Mouse (Mus musculus) lung, embryonic 15.5 days (tissue): ENCODE measurements around the gene Tex261. TPM values are rescaled to one million over a fixed set of nuclear protein-coding genes. Genes with fewer than 3 reads are reported as not detected.

Experiments
- ATAC-seq: fragments of 200-750 bp; cut with Nextera tagmentation; 2 replicates; pipeline ENCODE4 v1.8.0; 2017; ENCODE audit warnings: moderate number of reproducible peaks, borderline replicate concordance; ENCODE audit not compliant: low FRiP score, low TSS enrichment; ENCODE audit errors: extremely low read depth
- H3K27ac ChIP-seq: fragments of 300-500 bp; sonication (generic); 2 replicates; pipeline ENCODE4 v1.5.1; 2015; ENCODE audit warnings: moderate library complexity, mild to moderate bottlenecking, inconsistent platforms
- H3K27me3 ChIP-seq: fragments of 300-500 bp; sonication (generic); 2 replicates; pipeline ENCODE4 v1.6.1; 2015; ENCODE audit warnings: inconsistent platforms
- H3K36me3 ChIP-seq: fragments of 300-500 bp; sonication (generic); 2 replicates; pipeline ENCODE4 v1.6.1; 2015; ENCODE audit warnings: inconsistent platforms
- H3K4me1 ChIP-seq: fragments of 300-500 bp; sonication (generic); 2 replicates; pipeline ENCODE4 v1.6.1; 2015; ENCODE audit warnings: inconsistent platforms
- H3K4me2 ChIP-seq: fragments of 300-500 bp; sonication (generic); 2 replicates; pipeline ENCODE4 v1.6.1; 2015; ENCODE audit warnings: inconsistent platforms, mild to moderate bottlenecking, moderate library complexity
- H3K4me3 ChIP-seq: fragments of 300-500 bp; sonication (generic); 2 replicates; pipeline ENCODE4 v1.5.1; 2015; ENCODE audit warnings: mild to moderate bottlenecking, inconsistent platforms
- H3K9ac ChIP-seq: fragments of 300-500 bp; sonication (generic); 2 replicates; pipeline ENCODE4 v1.6.1; 2015; ENCODE audit warnings: inconsistent platforms
- H3K9me3 ChIP-seq: fragments of 300-500 bp; sonication (generic); 2 replicates; pipeline ENCODE4 v1.6.1; 2016; ENCODE audit warnings: inconsistent platforms
- WGBS: fragments of 180-500 bp; shearing (Covaris S2); methylation state at CpG from one replicate; pipeline ENCODE4 v1.1.7; 2015; 5-methylcytosine and 5-hydroxymethylcytosine counted together
- polyA plus RNA-seq: library from polyadenylated mRNA; unstranded; fragments of >200 nt; fragmentation: Nextera tagmentation; extraction: Ambion mirVana; gene quantifications from 2 replicates; pipeline ENCODE4 v1.2.1, GENCODE M21; 2015

The Tex261 gene
- 89.1 and 92.7 TPM in 2 replicates for polyA plus RNA-seq

- peak within 1 kb of the TSS; percentile 80 for H3K27ac ChIP-seq
- H3K4me3 ChIP-seq: peak within 1 kb of the TSS; percentile 77
- peak within 1 kb of the TSS; percentile 75 for H3K4me2 ChIP-seq
- peak within 1 kb of the TSS; percentile 86 for H3K9ac ChIP-seq
- H3K27me3 ChIP-seq: no peaks in the 10 kb centered on the region
- H3K4me1 ChIP-seq: peaks cover 20% of the 10 kb centered on the region
- under 1% methylated on average over 45 of the region's 45 CpGs for WGBS
- H3K9me3 ChIP-seq: no peaks in the 10 kb centered on the region
- peaks cover 15% of the 10 kb centered on the region for H3K36me3 ChIP-seq
- peak; percentile 96 for ATAC-seq
Measured at GRCm38 (mm10) chr6:83775638-83776293, at the start of gene Tex261. Gene Tex261, minus strand, starts transcription at chr6:83775813.

- peaks cover 8% of the 10 kb centered on the region; the same call in 1 of the 2 replicates for H3K4me1 ChIP-seq
- H3K9me3 ChIP-seq: no peaks in the 10 kb centered on the region
- no peak for ATAC-seq
- 28% methylated on average over 2 of the region's 2 CpGs for WGBS
- no peak overlapping the region for H3K9ac ChIP-seq
- no peak overlapping the region for H3K4me2 ChIP-seq
- no peaks in the 10 kb centered on the region for H3K27me3 ChIP-seq
- no peak overlapping the region for H3K27ac ChIP-seq
- no peak overlapping the region for H3K4me3 ChIP-seq
- H3K36me3 ChIP-seq: peaks cover 3% of the 10 kb centered on the region; the same call in 1 of the 2 replicates
Measured at GRCm38 (mm10) chr6:83821856-83822255, 46.2 kb upstream of the Tex261 start.

GRCm38 (mm10) chr6:83820727-83821515, 45.3 kb upstream of the Tex261 start:
- Histone ChIP-seq H3K27ac (no peak overlapping the region), H3K4me3 (no peak overlapping the region), H3K9ac (no peak overlapping the region), H3K27me3 (no peaks in the 10 kb centered on the region), H3K4me2 (no peak overlapping the region), H3K4me1 (peaks cover 8% of the 10 kb centered on the region; the same call in 1 of the 2 replicates), H3K9me3 (no peaks in the 10 kb centered on the region), H3K36me3 (peaks cover 6% of the 10 kb centered on the region)
- ATAC-seq: no peak
- 80% methylated on average over 2 of the region's 2 CpGs for WGBS

GRCm38 (mm10) chr6:83818996-83819395, 43.4 kb upstream of the Tex261 start:
- no peak for ATAC-seq
- Histone ChIP-seq H3K36me3 (peaks cover 7% of the 10 kb centered on the region), H3K4me2 (no peak overlapping the region), H3K27me3 (no peaks in the 10 kb centered on the region), H3K27ac (no peak overlapping the region), H3K9ac (no peak overlapping the region), H3K4me1 (peaks cover 8% of the 10 kb centered on the region; the same call in 1 of the 2 replicates), H3K9me3 (no peaks in the 10 kb centered on the region), H3K4me3 (no peak overlapping the region)
- 73% methylated on average over 1 of the region's 1 CpGs for WGBS

- Histone ChIP-seq H3K36me3 (peaks cover 22% of the 10 kb centered on the region), H3K4me3 (no peak overlapping the region), H3K4me2 (no peak overlapping the region), H3K27me3 (no peaks in the 10 kb centered on the region), H3K9ac (no peak overlapping the region), H3K27ac (no peak overlapping the region), H3K9me3 (no peaks in the 10 kb centered on the region), H3K4me1 (no peaks in the 10 kb centered on the region)
- ATAC-seq: no peak
- WGBS: 90% methylated on average over 3 of the region's 3 CpGs
Measured at GRCm38 (mm10) chr6:83815801-83816200, 40.2 kb upstream of the Tex261 start.

GRCm38 (mm10) chr6:83802846-83803245, 27.2 kb upstream of the Tex261 start:
- 84% methylated on average over 3 of the region's 3 CpGs for WGBS
- Histone ChIP-seq H3K4me1 (0 out of 2 replicates have a peak, but pooled peaks cover under 1% of the 10 kb centered on the region), H3K36me3 (peaks cover 26% of the 10 kb centered on the region), H3K9ac (no peak overlapping the region), H3K4me3 (no peak overlapping the region), H3K27ac (no peak overlapping the region), H3K27me3 (no peaks in the 10 kb centered on the region), H3K9me3 (no peaks in the 10 kb centered on the region), H3K4me2 (no peak overlapping the region)
- no peak for ATAC-seq

- no peaks in the 10 kb centered on the region for H3K27me3 ChIP-seq
- no peaks in the 10 kb centered on the region for H3K9me3 ChIP-seq
- no peak for ATAC-seq
- peaks cover 19% of the 10 kb centered on the region for H3K36me3 ChIP-seq
- no peak overlapping the region for H3K9ac ChIP-seq
- WGBS: 94% methylated on average over 5 of the region's 5 CpGs
- H3K4me1 ChIP-seq: 0 out of 2 replicates have a peak, but pooled peaks cover 5% of the 10 kb centered on the region
- H3K4me3 ChIP-seq: no peak overlapping the region
- H3K27ac ChIP-seq: no peak overlapping the region
- no peak overlapping the region for H3K4me2 ChIP-seq
Measured at GRCm38 (mm10) chr6:83802033-83802432, 26.4 kb upstream of the Tex261 start.

GRCm38 (mm10) chr6:83796686-83797085, 21.1 kb upstream of the Tex261 start:
- H3K27ac ChIP-seq: no peak overlapping the region
- H3K9me3 ChIP-seq: no peaks in the 10 kb centered on the region
- ATAC-seq: no peak
- 55% methylated on average over 3 of the region's 3 CpGs for WGBS
- no peak overlapping the region for H3K4me3 ChIP-seq
- peaks cover 13% of the 10 kb centered on the region; the same call in 1 of the 2 replicates for H3K4me1 ChIP-seq
- H3K4me2 ChIP-seq: no peak overlapping the region
- no peaks in the 10 kb centered on the region; the same call in 1 of the 2 replicates for H3K27me3 ChIP-seq
- peaks cover 14% of the 10 kb centered on the region for H3K36me3 ChIP-seq
- no peak overlapping the region for H3K9ac ChIP-seq

GRCm38 (mm10) chr6:83795492-83795900, 19.9 kb upstream of the Tex261 start:
- no peak for ATAC-seq
- Histone ChIP-seq H3K4me1 (peaks cover 13% of the 10 kb centered on the region; the same call in 1 of the 2 replicates), H3K4me3 (peak overlapping the region; percentile 72), H3K36me3 (peaks cover 3% of the 10 kb centered on the region; the same call in 1 of the 2 replicates), H3K4me2 (peak overlapping the region; percentile 83), H3K9ac (peak overlapping the region; percentile 73), H3K27ac (peak overlapping the region; percentile 97), H3K9me3 (no peaks in the 10 kb centered on the region), H3K27me3 (no peaks in the 10 kb centered on the region; the same call in 1 of the 2 replicates)
- WGBS: 2% methylated on average over 13 of the region's 13 CpGs

GRCm38 (mm10) chr6:83794760-83795296, 19.2 kb upstream of the Tex261 start, which contains the start of gene Nagk:
Gene Nagk, plus strand, starts transcription at chr6:83794982.
- peak within 1 kb of the TSS; percentile 83 for H3K4me2 ChIP-seq
- H3K9me3 ChIP-seq: no peaks in the 10 kb centered on the region
- H3K27ac ChIP-seq: peak within 1 kb of the TSS; percentile 97
- peak within 1 kb of the TSS; percentile 72 for H3K4me3 ChIP-seq
- peak within 1 kb of the TSS; percentile 73 for H3K9ac ChIP-seq
- under 1% methylated on average over 43 of the region's 43 CpGs for WGBS
- H3K27me3 ChIP-seq: no peaks in the 10 kb centered on the region; the same call in 1 of the 2 replicates
- peak; percentile 97 for ATAC-seq
- peaks cover 13% of the 10 kb centered on the region; the same call in 1 of the 2 replicates for H3K4me1 ChIP-seq
- H3K36me3 ChIP-seq: no peaks in the 10 kb centered on the region

- Histone ChIP-seq H3K4me2 (no peak overlapping the region), H3K4me3 (no peak overlapping the region), H3K9ac (no peak overlapping the region), H3K9me3 (no peaks in the 10 kb centered on the region), H3K27me3 (no peaks in the 10 kb centered on the region; the same call in 1 of the 2 replicates), H3K4me1 (peaks cover 6% of the 10 kb centered on the region; the same call in 1 of the 2 replicates), H3K36me3 (no peaks in the 10 kb centered on the region), H3K27ac (no peak overlapping the region)
- no peak for ATAC-seq
- WGBS: 55% methylated on average over 4 of the region's 4 CpGs
Measured at GRCm38 (mm10) chr6:83791251-83791890, 15.8 kb upstream of the Tex261 start.
